Mouse (Mus musculus): ENCODE data around the gene Erc2. TPM values are rescaled to one million over a fixed set of nuclear protein-coding genes. Genes with fewer than 3 reads are reported as not detected.

The Erc2 gene
- total and polyA plus RNA-seq, 3 experiments = not detected

DNA sequence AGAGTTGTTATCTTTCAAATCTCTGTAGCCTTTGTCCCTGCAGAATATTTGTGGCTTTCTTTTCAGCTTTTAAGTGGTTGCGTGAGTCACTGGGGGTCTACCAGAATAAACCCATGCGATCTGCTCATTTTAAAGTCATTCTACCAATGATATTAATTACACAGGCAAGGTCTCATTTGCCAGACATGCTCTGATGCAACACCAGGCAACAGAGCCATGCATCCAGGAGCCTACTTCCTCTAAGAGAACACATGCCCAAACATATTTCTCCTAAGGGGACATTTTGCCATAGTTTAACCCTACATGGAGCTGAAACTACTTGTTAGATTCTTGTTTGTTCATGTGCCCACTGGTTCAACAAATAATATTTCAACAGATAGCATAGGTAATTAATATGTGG lies 584.1 kb downstream of the Erc2 start:
- Histone ChIP-seq H3K4me3 (replicated peaks in 1 of 3; ENCODE audit: low read depth in 2 of 3, low read length in 2 of 3, poor library complexity in 1 of 3) (no peak overlapping the region), H3K9me3 (replicated peaks; ENCODE audit: low read length) (peaks cover 64% of the 10 kb centered on the region), H3K27me3 (replicated peaks) (no peaks in the 10 kb centered on the region), H3K27ac (ENCODE audit: insufficient read depth, low read depth) (no peak overlapping the region), H3K36me3 (replicated peaks in 1 of 2; ENCODE audit: control insufficient read depth in 1 of 2, insufficient read depth in 1 of 2, low read length in 1 of 2) (no peaks in the 10 kb centered on the region), H3K79me2 (replicated peaks; ENCODE audit: control insufficient read depth, extremely low read depth, insufficient read depth, poor library complexity, severe bottlenecking) (no peaks in the 10 kb centered on the region), H3K9ac (ENCODE audit: insufficient read depth, low read depth) (no peak overlapping the region), H3K4me1 (ENCODE audit: control insufficient read depth in 1 of 2, insufficient read depth in 2 of 2) (no peaks in the 10 kb centered on the region), H3K4me2 (ENCODE audit: insufficient read depth, low read depth, poor library complexity, severe bottlenecking) (no peak overlapping the region)
- dilution Hi-C loops (cut with MboI; ENCODE audit: extremely low pct_ligation_motif_present, extremely low pct_unique_long_range_greater_than_20kb, low sequenced_read_pairs) (no loop called here), in situ Hi-C loops (cut with MboI; ENCODE audit: low pct_ligation_motif_present, low pct_unique_long_range_greater_than_20kb, low sequenced_read_pairs) (no loop called here)
- DNase-seq (ENCODE audit: extremely low read depth) = no peak
- TF ChIP-seq IRF4 (IDR thresholded peaks at IDR 0.05; ENCODE audit: low read depth, low read length) (no peak), SMC3 (IDR thresholded peaks at IDR 0.05; ENCODE audit: low read depth, low read length) (no peak), MYC (IDR thresholded peaks at IDR 0.05; ENCODE audit: low read depth, low read length) (no peak), NRF1 (IDR thresholded peaks at IDR 0.05; ENCODE audit: low read depth, low read length) (no peak), BHLHE40 (IDR thresholded peaks at IDR 0.05; ENCODE audit: low read depth, low read length) (no peak), GABPA (IDR thresholded peaks at IDR 0.05; ENCODE audit: insufficient replicate concordance, low read depth, low read length) (no peak), ZKSCAN1 (IDR thresholded peaks at IDR 0.05; ENCODE audit: borderline replicate concordance, low read depth, low read length) (no peak), MAX (IDR thresholded peaks at IDR 0.05; ENCODE audit: low read length) (no peak), USF2 (conservative IDR thresholded peaks at IDR 0.05; ENCODE audit: low read depth, low read length) (no peak), EP300 (IDR thresholded peaks at IDR 0.05; ENCODE audit: low read length) (no peak), POLR2A (IDR thresholded peaks at IDR 0.05; ENCODE audit: low read depth, low read length) (no peak), CHD1 (IDR thresholded peaks at IDR 0.05; ENCODE audit: low read depth, low read length) (no peak), MEF2A (IDR thresholded peaks at IDR 0.05; ENCODE audit: borderline replicate concordance, low read depth, low read length) (no peak), KAT2A (IDR thresholded peaks at IDR 0.05; ENCODE audit: insufficient replicate concordance, low read length) (no peak), E2F4 (IDR thresholded peaks at IDR 0.05; ENCODE audit: insufficient replicate concordance, low read depth, low read length) (no peak), CHD2 (IDR thresholded peaks at IDR 0.05; ENCODE audit: low read length) (no peak), MAFK (IDR thresholded peaks at IDR 0.05; ENCODE audit: insufficient replicate concordance, low read length) (no peak), TBP (conservative IDR thresholded peaks at IDR 0.05; ENCODE audit: low read depth, low read length) (no peak), MAZ (IDR thresholded peaks at IDR 0.05; ENCODE audit: low read depth, low read length) (no peak), POLR2AphosphoS2 (IDR thresholded peaks at IDR 0.05; ENCODE audit: low read depth, low read length) (no peak)

DNA sequence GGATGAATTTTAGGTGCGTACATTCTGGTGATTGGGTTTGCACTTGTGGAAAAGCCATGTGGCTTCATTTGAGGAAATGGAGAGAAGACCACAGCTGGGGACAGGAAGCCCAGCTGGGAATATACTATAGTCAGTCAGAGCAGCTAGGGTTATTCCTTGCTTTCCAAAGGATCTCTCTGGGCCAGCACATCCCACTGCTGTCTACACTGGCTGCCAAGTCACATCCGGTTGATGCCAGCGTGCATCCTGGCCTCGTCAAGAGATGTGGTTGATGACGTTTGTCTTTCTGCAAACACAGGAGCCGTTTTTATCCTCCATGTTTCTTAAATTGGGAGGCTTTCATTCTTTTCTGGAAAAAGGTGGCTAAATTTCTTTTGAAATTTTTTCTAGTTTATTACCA lies 603.3 kb downstream of the Erc2 start:
- Histone ChIP-seq H3K9me3 (replicated peaks; ENCODE audit: low read length) (peaks cover 63% of the 10 kb centered on the region), H3K27me3 (replicated peaks) (no peaks in the 10 kb centered on the region), H3K4me1 (ENCODE audit: control insufficient read depth in 1 of 2, insufficient read depth in 2 of 2) (no peaks in the 10 kb centered on the region), H3K79me2 (replicated peaks; ENCODE audit: control insufficient read depth, extremely low read depth, insufficient read depth, poor library complexity, severe bottlenecking) (no peaks in the 10 kb centered on the region), H3K36me3 (replicated peaks in 1 of 2; ENCODE audit: control insufficient read depth in 1 of 2, insufficient read depth in 1 of 2, low read length in 1 of 2) (no peaks in the 10 kb centered on the region), H3K4me2 (ENCODE audit: insufficient read depth, low read depth, poor library complexity, severe bottlenecking) (no peak overlapping the region), H3K27ac (ENCODE audit: insufficient read depth, low read depth) (no peak overlapping the region), H3K4me3 (replicated peaks in 1 of 3; ENCODE audit: low read depth in 2 of 3, low read length in 2 of 3, poor library complexity in 1 of 3) (no peak overlapping the region), H3K9ac (ENCODE audit: insufficient read depth, low read depth) (no peak overlapping the region)
- dilution Hi-C loops (cut with MboI; ENCODE audit: extremely low pct_ligation_motif_present, extremely low pct_unique_long_range_greater_than_20kb, low sequenced_read_pairs) (no loop called here), in situ Hi-C loops (cut with MboI; ENCODE audit: low pct_ligation_motif_present, low pct_unique_long_range_greater_than_20kb, low sequenced_read_pairs) (no loop called here)
- DNase-seq (ENCODE audit: extremely low read depth) = no peak
- no peak for TF ChIP-seq ZMIZ1 (IDR thresholded peaks at IDR 0.05; ENCODE audit: low read depth, low read length)
- TF ChIP-seq POLR2A (IDR thresholded peaks at IDR 0.05; ENCODE audit: low read depth, low read length) = no peak
- no peak for TF ChIP-seq ZKSCAN1 (IDR thresholded peaks at IDR 0.05; ENCODE audit: borderline replicate concordance, low read depth, low read length)
- TF ChIP-seq NRF1 (IDR thresholded peaks at IDR 0.05; ENCODE audit: low read depth, low read length) = no peak
- no peak for TF ChIP-seq UBTF (IDR thresholded peaks at IDR 0.05; ENCODE audit: low read depth, low read length)
- no peak for TF ChIP-seq EP300 (IDR thresholded peaks at IDR 0.05; ENCODE audit: low read length)
- no peak for TF ChIP-seq MAZ (IDR thresholded peaks at IDR 0.05; ENCODE audit: low read depth, low read length)

All from CH12.LX (cell line).